Mouse (Mus musculus): ENCODE data around the gene Ttc32.
"Not testable (repeated sequence)": the region's sequence is repeated elsewhere in the genome, so short reads cannot be mapped to it uniquely, and the experiment has no call there.

Gene Ttc32

DNA sequence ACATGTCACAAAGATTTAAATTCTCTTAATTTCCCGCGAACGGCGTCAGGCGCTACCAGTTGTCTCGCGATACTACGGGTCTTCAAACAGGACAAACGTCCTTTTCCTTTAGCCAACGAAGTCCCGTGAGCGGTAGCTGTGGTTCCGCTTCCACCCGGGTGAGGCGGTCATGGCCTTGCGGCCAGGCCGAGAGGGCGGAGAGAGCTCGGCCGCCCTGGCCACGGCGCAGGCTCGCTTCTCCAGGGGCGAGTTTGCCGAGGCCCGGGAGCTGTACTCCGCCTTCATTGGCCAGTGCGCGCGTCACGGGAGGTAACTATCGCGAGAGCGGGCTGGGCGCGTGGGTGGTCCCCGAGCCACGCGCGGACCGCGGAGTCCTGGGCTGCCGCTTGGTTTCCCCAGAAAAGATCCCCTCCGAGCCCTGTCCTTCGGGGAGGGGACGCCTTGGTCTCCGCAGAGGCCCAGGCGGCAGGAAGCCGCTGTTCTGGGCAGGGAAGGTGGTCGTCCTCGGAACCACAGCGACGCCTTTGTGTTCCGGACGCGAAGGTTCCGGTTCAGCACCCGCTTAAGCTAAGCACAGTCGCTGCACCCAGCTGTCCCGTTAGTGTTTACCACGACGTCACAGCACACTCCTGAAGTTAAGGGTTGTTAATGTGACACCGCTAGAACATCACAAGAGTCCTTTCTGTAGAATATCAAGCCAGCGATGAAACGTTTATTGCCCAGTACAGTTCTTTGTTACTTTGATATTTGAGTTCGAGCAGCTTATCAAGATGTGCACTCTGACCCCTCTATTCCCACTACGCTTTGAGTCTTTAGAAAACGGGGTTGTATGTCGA is at the start of gene Ttc32:
Ttc32 (plus strand) TSS at position 110 of the 836 bp plus-strand sequence.
- DNase-seq (ENCODE audit: low spot score) = peak; percentile 95

DNA sequence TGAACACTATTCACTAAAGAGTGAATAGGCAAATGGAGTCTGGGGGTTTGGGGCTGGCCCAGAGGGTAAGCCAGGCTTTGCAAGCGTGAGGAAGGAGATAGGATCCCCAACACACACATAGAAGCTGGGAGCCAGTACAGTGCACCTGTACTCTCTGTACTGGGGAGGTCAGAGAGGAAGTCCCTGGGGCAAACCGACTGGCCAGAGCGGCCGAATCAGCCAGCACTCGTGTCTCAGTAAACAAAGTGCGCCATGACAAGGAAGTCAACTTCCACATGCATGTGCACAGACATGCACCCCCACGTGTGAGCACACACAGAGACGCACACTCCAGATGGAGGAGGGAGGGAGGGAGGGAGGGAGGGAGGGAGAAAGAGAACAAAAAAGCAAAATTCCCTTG is 36.6 kb upstream of the Ttc32 start:
- DNase-seq (ENCODE audit: low spot score) = no peak

DNA sequence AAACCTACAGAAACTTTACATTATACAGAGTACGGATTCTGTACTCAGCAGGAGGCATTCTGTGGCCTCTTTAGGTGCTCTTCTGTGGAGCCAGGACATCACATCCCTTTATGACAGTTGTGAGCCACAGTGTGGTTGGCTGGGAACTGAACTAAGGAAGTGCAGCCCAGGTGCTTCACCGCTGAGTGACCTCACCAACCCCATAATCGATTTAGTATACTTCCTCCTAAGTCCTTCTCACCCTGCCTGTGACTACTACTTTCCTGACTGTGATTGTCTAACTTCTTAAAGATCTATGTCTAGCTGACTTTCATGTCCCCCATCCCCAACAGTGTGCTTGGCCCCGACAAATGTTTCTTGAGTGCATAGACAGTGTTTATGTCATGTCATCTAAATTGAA is 31.5 kb upstream of the Ttc32 start:
- no peak for DNase-seq (ENCODE audit: low spot score)

DNA sequence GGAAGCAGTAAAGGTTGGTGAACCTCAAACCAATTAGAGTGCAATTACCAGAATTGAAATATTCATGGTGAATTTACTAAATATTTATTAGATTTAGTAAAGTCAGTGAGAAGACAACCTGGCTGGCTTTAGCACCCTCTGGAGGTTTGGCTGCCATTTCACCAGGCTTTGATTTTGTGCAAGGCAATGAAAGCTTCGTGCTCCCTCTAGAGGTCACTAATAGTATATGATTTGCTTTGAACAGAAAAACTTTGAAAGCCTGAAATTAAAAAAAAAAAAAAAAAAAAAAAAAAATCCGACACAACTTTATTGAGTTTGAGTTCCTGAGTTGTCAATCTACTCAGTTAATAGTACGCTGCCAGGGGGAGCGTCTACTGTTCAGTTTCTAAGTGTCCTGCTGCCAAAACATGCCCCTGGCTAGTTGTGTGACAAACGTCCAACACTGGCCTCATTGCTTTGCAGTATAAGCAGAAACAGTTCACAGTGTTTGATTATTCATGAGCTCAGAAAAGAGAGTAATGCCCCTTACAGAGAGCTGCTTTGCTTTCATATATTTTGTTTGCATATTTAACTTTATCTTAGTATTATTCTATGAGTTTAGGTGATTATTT is 27.7 kb upstream of the Ttc32 start:
- DNase-seq (ENCODE audit: low spot score) = peak; percentile 83

DNA sequence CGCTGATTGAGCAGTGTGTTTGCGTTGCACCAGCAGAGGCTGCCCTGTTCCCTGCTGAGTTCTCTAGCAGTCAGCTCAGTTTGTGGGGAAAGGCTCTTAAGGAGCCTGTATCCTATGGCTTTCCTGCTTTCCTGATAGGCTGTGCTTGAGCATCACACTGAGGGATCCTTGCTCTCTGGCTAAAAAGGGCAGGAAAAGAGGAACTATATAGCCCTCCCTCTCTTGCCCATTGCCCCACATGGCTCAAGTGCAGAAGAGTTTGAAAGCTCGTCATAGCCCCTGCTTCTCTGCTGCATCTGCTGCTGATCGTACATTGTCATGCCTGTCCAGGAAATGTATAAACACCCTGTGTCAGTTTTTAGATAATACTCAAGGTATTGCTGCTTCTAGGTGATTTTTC is 22.7 kb upstream of the Ttc32 start:
- DNase-seq (ENCODE audit: low spot score) = no peak

DNA sequence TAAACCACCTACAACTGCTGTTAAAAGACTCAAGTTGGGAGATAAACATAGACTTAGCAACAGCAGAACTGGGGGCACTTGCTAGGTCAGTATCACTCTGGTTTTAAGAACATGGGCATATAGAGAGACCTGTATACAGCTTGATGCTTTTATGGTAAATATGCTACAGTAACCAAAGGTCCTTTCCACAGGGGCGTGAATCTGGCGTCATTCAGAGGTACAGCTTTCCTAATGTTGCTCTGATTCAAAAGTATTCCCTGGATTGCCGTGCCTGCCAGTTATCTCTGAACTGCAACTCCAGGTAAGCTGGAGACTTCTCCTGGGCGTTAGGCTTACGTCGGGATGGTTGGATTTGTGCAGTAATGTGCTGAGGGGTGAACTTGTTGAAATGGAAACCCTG is 22.0 kb upstream of the Ttc32 start:
- DNase-seq (ENCODE audit: low spot score) = no peak

DNA sequence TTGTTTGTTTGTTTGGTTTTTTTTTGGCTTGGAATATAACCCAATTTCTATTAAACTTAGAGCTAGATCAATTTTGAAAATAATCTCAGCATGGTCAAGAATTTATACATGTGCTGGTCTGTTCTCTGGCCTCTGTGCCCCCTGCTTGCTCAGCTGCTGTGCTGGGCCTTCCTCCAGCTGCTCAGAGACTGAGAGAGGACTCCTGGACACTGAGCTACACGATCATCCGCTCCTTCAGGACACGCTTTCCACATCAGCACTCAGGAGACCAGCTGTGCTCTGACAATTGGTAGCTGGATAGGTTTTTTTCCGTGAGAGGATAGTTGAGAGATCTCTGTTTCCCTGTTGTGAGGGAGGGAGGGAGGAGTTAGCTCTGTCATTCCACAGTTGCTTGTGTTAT is 19.5 kb upstream of the Ttc32 start:
- DNase-seq (ENCODE audit: low spot score) = no peak

DNA sequence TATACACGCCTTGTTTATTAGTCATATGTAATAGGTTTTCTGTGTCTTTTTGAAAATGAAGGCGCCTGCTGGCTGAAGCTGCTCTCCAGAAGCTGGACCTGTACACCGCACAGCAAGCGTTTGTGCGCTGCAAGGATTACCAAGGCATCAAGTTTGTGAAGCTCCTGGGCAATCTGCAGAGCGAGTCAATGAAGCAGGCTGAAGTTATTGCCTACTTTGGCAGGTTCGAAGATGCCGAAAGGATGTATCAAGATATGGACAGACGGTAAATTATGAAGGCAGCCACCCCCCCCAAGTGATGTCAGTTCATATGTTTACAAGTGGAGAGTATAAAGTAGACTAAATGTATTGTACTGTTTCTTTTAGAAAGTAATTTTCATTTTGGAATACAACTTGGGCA is 13.4 kb upstream of the Ttc32 start:
- DNase-seq (ENCODE audit: low spot score) = no peak

DNA sequence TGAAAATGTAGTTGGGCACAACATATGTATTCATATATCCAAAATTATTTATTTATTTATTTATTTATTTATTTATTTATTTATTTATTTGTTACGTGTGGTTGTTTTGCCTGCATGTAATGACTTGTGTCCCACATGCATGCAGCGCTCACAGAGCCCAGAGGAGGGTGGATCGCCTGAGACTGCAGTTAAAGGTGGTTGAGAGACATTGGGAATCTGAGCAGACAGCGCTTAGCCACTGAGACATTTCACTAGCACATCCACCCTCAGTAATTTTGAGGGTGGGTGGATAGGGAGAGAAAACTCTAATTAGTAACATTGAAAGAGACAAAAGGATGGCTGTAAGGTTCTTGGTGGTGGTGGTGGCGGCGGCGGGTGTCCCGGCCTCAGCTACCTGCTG is 9.4 kb upstream of the Ttc32 start:
- DNase-seq (ENCODE audit: low spot score) = no peak

DNA sequence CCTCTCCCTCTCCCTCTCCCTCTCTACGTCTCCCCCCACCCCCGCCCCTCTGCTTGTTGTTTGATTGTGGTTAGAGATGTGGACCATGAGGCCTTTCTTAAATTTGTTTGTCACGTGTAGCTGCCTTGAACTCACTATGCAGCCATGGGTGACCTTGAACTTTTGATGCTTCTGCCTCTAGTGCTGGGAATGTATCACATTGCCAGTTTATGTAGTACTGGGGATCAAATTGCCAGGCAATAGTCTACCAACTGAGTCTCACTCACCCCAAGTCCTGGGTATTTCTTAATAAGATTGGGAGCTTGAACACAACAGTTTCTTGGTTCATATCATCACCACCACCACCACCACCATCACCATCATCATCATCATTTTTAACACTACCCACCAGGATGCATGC is 8.8 kb upstream of the Ttc32 start:
- DNase-seq (ENCODE audit: low spot score) = no peak

DNA sequence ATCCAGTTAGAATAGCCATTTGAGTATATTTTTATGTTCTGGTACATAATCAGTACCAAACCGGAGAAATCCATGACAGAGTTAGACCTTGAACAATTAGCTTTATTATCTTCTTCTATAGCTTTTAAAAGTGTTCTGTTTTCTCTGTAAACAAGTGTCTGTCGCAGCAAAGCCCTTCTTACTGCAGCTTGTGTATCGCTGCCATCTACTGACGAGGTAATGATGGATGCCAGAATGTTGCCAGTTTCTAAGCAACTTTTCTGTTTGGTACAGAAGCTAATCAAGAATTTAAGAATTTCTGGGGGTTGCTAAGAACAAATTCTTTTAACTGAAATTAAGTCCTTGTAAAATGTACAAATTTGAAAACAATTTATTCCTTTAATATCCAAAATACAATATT is 6.8 kb upstream of the Ttc32 start:
- DNase-seq (ENCODE audit: low spot score) = no peak

DNA sequence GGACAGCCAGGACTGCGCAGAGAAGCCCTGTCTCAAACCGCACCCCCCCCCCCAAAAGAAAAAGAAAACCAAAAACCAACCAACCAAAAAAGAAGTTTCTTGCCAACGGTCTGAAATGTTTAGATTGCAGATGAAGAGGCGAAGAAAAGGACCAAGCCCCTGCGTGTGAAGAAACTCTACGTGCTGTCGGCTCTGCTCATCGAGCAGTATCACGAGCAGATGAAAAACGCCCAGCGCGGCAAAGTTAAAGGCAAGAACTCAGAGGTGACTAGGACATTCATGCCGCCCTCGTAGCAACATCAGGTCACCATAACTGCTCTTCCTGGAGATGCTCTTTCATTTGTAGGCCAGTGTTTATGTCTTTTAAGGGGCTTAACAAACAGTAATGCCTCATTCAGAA is 5.7 kb upstream of the Ttc32 start:
- DNase-seq (ENCODE audit: low spot score) = no peak

DNA sequence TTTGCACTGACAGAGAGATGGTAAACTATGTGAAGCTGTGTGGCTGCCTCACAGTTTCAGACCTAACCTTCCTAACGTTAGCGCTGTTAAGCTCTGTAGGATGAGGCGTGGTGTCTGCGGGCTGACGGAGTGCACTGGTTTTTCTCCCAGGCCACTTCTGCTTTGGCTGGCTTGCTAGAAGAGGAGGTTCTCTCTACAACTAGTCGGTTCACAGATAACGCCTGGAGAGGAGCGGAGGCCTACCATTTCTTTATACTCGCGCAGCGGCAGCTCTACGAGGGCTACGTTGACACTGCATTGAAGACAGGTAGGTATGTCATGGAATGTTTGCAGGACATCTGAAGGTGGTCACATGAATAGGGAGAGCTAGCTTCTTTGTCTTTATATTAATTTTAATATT is 5.1 kb upstream of the Ttc32 start:
- DNase-seq (ENCODE audit: low spot score) = no peak

DNA sequence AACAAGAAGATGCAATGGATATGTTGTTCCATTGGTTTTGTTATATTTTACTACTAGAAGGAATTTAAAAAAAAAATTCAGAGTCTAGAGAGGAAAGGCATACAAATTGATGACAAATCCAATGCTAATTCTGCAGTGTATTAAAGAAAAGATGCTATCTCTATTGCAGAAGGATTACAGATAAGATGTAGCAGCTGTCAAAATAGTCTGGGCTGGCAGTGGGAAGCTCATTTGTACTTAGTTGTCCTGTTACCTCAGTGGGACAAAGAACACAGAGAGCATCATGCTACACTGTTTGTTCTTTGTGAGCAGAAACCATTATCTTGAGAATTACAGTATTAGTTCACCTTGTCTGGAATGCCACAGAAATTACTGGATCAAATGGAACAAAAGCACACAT is 3.0 kb upstream of the Ttc32 start:
- DNase-seq (ENCODE audit: low spot score) = no peak

DNA sequence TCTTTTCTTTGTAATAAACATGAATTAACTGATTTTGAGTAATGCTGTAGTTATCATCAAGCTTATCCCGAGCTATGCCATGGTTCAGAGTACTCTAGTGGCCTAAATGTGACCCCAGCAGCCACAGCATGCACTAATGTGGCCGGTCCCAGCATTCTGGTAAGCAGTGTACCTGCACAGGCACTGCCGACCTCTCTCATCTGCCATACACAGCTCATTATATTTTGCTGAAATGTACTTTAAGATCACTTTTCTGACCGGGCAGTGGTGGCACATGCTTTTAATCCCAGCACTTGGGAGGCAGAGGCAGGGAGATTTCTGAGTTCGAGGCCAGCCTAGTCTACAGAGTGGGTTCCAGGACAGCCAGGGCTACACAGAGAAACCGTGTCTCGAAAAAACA is 981 bp upstream of the Ttc32 start:
- not testable (repeated sequence) for DNase-seq (ENCODE audit: low spot score)

DNA sequence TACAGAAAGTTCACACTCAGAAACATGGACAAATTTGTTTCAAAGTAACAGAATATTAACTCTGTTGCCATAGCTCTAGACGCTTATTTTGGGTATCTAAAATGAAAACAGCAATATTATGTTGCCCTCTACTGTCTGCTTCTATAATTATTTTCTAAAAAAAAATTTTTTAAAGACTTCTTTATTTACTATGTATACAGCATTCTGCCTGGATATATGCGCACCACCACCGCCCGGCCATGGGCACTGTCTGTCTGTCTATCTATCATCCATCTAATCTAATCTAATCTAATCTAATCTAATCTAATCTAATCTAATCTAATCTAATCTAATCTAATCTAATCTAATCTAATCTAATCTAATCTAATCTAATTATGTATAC is 300 bp upstream of the Ttc32 start:
- DNase-seq (ENCODE audit: low spot score) = no peak

DNA sequence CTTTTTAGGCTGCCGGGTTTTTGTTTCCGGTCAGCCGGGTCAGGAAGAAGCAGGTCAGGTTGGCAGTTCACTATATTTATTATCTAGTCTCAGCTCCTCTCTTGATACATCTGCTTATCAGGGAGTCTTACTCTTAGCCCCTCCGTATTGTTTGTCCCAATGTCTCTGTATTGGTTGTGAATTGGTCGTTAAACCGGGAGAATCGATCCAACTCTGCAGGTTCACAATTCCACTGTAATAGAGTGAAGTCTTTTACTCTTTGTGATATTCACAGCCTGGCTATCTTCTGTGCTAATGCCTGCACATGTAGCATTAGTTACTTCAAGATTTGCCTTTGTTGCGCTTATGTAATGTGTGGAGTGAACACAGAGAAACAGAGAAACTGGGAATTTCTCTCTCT is 1.4 kb downstream of the Ttc32 start:
- no peak for DNase-seq (ENCODE audit: low spot score)

DNA sequence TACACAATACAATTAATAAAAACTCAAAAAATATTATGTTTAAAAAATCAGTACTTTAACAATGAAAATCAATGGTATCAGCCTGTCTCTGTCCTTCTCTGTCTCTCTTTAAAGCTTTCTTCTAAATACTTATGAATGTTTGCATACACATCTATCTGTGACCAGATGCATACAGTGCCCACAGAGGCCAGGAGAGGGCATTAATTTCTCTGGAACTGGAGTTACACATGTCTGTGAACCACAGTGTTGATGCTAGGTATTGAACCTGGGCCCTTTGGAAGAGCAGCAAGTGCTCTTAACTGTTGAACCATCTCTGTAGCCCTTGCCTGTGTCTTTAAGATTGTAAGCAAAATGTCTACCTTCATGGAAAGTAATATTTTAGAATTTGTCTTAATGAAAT is 3.3 kb downstream of the Ttc32 start:
- no peak for DNase-seq (ENCODE audit: low spot score)

DNA sequence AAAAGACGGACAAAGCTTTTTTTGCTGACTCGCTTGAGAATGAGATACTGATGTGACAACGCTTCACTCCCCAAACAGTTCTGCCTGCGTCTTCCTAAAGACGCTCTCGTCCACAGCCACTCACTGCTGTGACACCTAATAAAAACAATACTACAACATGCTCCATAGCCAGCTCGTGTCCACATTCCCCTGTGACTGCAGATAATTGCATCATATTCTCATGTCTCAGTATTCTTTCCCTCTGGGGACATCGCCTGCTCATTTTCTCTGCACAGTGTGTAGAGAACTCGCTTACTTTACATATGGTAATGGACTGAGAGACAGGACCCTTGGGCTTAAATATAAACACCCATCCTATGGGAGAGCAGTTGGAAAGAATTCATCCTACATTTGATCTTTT is 6.6 kb downstream of the Ttc32 start:
- DNase-seq (ENCODE audit: low spot score) = no peak

DNA sequence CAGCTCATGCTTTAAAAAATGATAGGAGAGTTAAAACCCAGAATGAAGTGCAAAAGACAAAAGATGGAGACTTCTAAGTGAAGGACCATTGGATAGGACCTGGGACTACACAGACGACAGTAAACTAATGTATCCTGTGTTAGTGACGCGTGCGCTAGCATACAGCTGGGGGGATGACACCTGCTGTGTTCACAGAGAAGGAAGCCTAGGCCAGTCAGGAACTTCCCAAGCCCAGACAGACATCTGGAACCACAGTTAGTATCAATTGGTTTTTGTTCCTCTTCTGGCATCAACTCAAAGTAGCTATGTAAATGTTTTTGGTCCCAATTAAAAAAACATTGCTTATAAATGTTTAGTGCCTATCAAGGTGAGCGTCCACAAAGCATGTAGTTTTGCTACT is 10.4 kb downstream of the Ttc32 start:
- no peak for DNase-seq (ENCODE audit: low spot score)

DNA sequence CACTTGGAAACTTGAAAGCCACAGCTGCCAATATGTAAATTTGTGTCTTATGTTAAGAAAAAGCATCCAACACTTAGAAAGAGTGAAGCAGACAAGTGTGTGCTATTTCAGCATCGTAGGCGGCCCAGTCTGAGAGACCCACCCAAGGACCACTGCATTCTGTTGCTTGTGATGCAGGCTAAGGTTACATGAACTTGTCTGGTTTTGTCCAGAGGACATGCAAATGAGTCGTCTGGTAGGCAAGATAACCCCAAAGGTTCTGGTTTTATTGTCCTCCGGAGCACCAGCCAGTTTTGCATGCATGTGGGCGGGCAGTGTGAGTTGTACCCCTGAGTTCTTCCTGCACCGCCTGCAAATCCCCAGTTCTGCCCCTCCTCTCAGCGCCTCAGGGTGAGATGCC is 10.9 kb downstream of the Ttc32 start:
- no peak for DNase-seq (ENCODE audit: low spot score)

DNA sequence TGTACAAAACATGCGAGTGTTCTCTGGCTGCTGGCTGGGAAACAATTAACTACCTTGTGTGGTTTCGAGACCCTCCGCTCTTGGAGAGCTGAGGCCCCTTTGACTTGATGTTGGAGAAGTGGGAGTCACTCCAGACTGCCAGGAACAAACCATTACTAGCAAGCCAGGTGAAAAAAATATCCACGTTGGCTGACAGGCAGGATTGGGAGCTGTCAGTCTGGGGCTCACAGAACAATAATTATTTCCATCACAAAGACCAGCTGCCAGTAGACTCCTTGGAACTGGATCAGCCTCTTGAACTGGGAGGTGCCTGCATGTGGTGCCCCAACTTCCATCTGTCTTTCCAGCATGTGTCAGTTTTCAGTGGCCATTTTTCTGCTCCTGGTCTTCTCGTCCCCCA is 12.5 kb downstream of the Ttc32 start:
- no peak for DNase-seq (ENCODE audit: low spot score)

DNA sequence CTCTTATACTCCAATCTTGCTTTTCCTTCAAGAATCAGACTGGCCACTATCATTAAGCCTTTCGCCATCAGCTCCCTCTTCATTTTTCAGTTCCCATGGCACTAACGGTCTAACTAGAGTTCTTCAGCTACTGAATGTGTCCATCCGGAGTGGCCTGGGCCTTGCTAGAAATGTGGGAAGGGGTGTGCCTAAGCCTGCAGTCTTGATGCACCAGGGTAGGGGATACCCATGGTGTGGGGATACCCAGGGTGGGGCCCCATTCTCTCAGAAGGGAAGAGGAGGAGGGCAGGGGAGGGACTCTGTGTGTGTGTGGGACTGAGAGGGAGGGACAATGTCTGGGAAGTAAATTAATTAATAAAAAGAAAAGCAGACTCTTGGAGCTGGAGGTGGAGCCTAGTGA is 13.0 kb downstream of the Ttc32 start:
- DNase-seq (ENCODE audit: low spot score) = no peak

DNA sequence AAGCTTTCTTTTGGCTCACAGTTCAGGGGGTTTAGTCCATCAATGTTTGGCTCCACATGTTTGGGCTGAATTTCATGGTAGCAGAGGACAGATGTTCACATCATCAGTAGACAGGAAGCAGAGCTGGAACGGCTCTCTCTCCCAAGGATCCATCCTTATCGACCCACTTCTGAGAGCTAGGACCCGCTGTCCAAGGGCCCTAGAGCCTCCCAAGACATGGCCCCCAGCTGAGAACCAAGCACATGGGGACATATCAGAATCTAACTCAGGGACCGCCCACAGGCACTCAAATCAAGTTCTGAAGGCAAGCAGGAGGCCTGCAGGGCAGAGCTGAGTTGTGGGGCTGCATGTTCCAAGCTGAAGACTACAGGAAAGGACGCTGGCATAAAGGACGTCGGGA is 14.9 kb downstream of the Ttc32 start:
- DNase-seq (ENCODE audit: low spot score) = no peak
